Mouse (Mus musculus) limb, embryonic 14.5 days (tissue): Measurements from ENCODE around the gene Stpg3. TPM values are rescaled to one million over a fixed set of nuclear protein-coding genes. Genes with fewer than 3 reads are reported as not detected.
A peak's percentile ranks its signal among the peaks of the same experiment; 100 is the strongest.

ENCODE experiments used
- ATAC-seq: fragments of 200-750 bp; cut with Nextera tagmentation; 2 replicates; pipeline ENCODE4 v1.8.0; 2017; ENCODE audit warnings: low read depth, moderate number of reproducible peaks, moderate TSS enrichment; ENCODE audit not compliant: low FRiP score
- DNase-seq: peaks from one replicate; pipeline ENCODE4 v3.0.0-alpha.2; 2015; ENCODE audit warnings: low spot score
- H3K27ac ChIP-seq: fragments of 300-500 bp; sonication (generic); replicated peaks from 2 replicates; pipeline ENCODE4 v1.5.1; 2014; ENCODE audit warnings: low read depth, mild to moderate bottlenecking, low read length, moderate library complexity, mixed read lengths
- H3K27me3 ChIP-seq: fragments of 300-500 bp; sonication (generic); 2 replicates; pipeline ENCODE4 v1.6.1; 2014; ENCODE audit warnings: low read length, mixed read lengths; ENCODE audit not compliant: control insufficient read depth, insufficient read depth
- H3K36me3 ChIP-seq: fragments of 300-500 bp; sonication (generic); 2 replicates; pipeline ENCODE4 v1.6.1; 2014; ENCODE audit warnings: mild to moderate bottlenecking, low read length, moderate library complexity, mixed read lengths; ENCODE audit not compliant: control insufficient read depth, insufficient read depth
- H3K4me1 ChIP-seq: fragments of 300-500 bp; sonication (generic); 2 replicates; pipeline ENCODE4 v1.6.1; 2014; ENCODE audit warnings: antibody characterized with exemption, low read length, mixed read lengths; ENCODE audit not compliant: control insufficient read depth, insufficient read depth
- H3K4me2 ChIP-seq: fragments of 300-500 bp; sonication (generic); replicated peaks from 2 replicates; pipeline ENCODE4 v1.6.1; 2014; ENCODE audit warnings: low read depth, mild to moderate bottlenecking, low read length, moderate library complexity; ENCODE audit not compliant: severe bottlenecking
- H3K4me3 ChIP-seq: fragments of 300-500 bp; sonication (generic); replicated peaks from 2 replicates; pipeline ENCODE4 v1.5.1; 2014; ENCODE audit warnings: low read length
- H3K9ac ChIP-seq: fragments of 300-500 bp; sonication (generic); 2 replicates; pipeline ENCODE4 v1.6.1; 2014; ENCODE audit warnings: mild to moderate bottlenecking, low read depth, low read length, moderate library complexity; ENCODE audit not compliant: severe bottlenecking
- H3K9me3 ChIP-seq: fragments of 300-500 bp; sonication (generic); 2 replicates; pipeline ENCODE4 v1.6.1; 2016; ENCODE audit warnings: low read length; ENCODE audit not compliant: control insufficient read depth
- POLR2A ChIP-seq: fragments of 200-500 bp; IDR thresholded peaks from 2 replicates; pipeline ENCODE4 v1.8.0; 2012; ENCODE audit warnings: inconsistent platforms, mild to moderate bottlenecking, moderate library complexity, borderline replicate concordance; ENCODE audit not compliant: insufficient read depth, insufficient read length; ENCODE audit errors: extremely low read depth
- WGBS: fragments of 180-500 bp; shearing (Covaris S2); extraction: QIAGEN DNeasy Blood & Tissue Kit; methylation state at CpG from one replicate; pipeline ENCODE4 v1.1.7; 2014; 5-methylcytosine and 5-hydroxymethylcytosine counted together
- polyA plus RNA-seq, 2 experiments: library from polyadenylated mRNA; depleted of rRNA in 1 of 2; stranded (reverse) in 1 of 2; unstranded in 1 of 2; fragments of >200 nt; fragmentation: Nextera tagmentation in 1 of 2; extraction: Ambion mirVana in 1 of 2; gene quantifications; 2 replicates each; pipeline versions ENCODE4 v1.2.1 to v1.2.3; 2012 to 2014

The Stpg3 gene
- polyA plus RNA-seq, 2 experiments = not detected

DNA sequence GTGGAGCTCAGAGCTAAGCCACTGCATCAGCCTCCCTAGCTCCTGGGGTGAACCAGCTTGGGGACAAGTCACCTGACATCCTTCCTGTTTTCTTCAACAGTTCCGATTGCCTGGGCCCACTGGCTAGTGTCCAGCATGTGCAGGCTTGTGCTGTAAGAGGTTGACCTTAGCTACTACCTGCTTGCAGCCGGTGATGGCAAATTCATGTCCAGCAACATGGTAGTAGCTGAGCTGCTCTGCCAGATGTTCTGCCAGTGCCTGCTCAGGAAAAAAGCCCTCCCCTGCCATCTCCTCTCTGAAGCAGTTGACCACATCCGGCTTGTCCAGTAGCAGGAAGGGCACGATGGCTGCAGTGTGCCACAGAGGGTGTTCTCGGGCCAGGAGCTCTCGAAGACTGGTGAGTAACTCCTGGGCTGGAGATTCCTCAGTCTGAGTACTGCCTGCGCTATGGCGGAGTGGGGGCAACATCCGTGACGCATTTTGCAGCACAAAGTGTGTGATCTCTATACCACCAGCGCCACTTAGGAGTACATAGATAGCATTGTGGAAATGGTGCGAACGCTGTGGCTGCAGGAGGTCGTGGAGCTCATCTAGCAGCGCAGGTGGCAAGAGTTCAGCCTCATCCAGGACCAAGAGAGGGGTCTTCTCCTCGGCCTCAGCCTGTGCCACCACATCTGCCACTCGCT lies 19.8 kb downstream of the Stpg3 start:
- H3K4me3 ChIP-seq = no peak overlapping the region
- no peak for DNase-seq

DNA sequence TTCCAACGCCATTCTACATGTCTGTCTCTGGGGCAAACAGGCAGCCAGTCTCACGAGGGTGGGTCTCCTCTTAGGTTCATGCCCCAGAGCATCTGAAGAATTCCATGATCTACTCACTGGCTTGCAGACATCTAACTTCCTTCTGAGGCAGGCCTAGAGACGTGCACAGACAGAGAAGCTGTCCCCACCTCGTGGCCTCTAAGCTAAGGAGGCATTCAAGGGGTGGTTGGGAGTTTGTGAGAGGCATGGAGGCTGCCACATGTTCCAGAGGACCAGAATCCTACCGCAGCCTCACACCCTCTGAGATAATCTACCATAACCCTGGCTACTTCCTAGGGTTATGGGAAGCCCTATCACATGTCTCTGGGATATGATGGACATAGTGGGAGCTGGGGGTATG lies 20.4 kb downstream of the Stpg3 start:
- TF ChIP-seq POLR2A = no peak
- H3K9me3 ChIP-seq = no peaks in the 10 kb centered on the region
- 74% methylated on average over 5 of the region's 5 CpGs for WGBS
- H3K4me1 ChIP-seq = 0 out of 2 replicates have a peak, but pooled peaks cover 11% of the 10 kb centered on the region
- ATAC-seq = no peak
- H3K27me3 ChIP-seq = peaks cover 21% of the 10 kb centered on the region
- DNase-seq = no peak
- no peak overlapping the region for H3K27ac ChIP-seq
- no peak overlapping the region for H3K4me3 ChIP-seq
- H3K4me2 ChIP-seq = no peak overlapping the region
- no peak overlapping the region for H3K9ac ChIP-seq
- peaks cover 3% of the 10 kb centered on the region; the same call in 1 of the 2 replicates for H3K36me3 ChIP-seq

More for the DNA sequence above, 19.8 kb downstream of the Stpg3 start:
- Histone ChIP-seq H3K27ac (no peak overlapping the region), H3K36me3 (peaks cover 9% of the 10 kb centered on the region), H3K9me3 (no peaks in the 10 kb centered on the region), H3K4me1 (0 out of 2 replicates have a peak, but pooled peaks cover 11% of the 10 kb centered on the region), H3K27me3 (peaks cover 21% of the 10 kb centered on the region), H3K9ac (no peak overlapping the region), H3K4me2 (no peak overlapping the region)
- ATAC-seq = no peak
- no peak for TF ChIP-seq POLR2A
- 87% methylated on average over 17 of the region's 17 CpGs for WGBS

DNA sequence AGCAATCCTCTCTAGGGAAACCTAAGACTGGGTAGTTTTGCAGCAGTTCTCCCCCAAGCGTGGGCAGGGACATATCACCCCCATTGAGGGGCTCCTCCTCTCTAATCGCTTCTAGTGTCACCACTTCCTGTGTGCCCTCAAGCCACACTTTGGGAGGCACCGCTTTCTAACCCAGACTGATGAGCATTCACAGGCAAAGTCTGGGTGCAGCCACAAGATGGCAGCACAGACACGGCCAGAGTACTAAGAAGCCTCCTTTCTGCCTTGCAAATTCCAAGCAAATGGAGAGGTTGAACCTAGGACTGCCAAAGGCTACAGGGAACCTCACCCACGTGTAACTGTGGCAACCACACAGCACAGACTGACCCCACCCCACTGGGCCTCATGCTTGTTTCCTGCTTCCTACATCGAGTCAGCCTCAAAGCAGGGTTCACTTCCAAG lies 21.1 kb downstream of the Stpg3 start:
- Histone ChIP-seq H3K27me3 (peaks cover 21% of the 10 kb centered on the region), H3K4me3 (no peak overlapping the region), H3K9ac (no peak overlapping the region), H3K4me2 (peak overlapping the region; percentile 2; the same call in 1 of the 2 replicates), H3K27ac (no peak overlapping the region), H3K36me3 (no peaks in the 10 kb centered on the region), H3K4me1 (0 out of 2 replicates have a peak, but pooled peaks cover 11% of the 10 kb centered on the region), H3K9me3 (no peaks in the 10 kb centered on the region)
- DNase-seq (peak; percentile 92), ATAC-seq (peak; percentile 80)
- TF ChIP-seq POLR2A = no peak
- 0% methylated on average over 6 of the region's 6 CpGs for WGBS

DNA sequence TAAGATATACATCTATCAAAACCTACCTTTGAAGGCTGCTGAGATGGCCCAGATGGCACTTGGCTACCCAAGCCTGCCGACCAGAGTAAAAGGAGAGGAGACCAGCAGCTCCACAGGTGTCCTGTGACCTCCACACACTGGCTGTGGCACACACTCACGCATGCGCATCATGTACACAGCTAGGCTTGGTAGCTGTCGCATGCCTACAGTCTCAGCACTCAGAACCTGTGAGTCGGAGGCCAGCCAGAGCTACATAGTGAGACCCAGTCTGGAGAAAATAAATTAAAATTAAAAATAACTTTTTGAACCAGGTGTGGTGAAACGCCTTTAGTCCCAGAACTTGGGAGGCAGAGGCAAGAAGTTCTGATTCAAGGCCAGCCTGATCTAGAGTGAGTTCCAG lies 26.6 kb downstream of the Stpg3 start:
- H3K4me2 ChIP-seq = no peak overlapping the region
- H3K36me3 ChIP-seq = no peaks in the 10 kb centered on the region
- no peak overlapping the region for H3K27ac ChIP-seq
- H3K4me1 ChIP-seq = no peaks in the 10 kb centered on the region
- H3K4me3 ChIP-seq = no peak overlapping the region
- TF ChIP-seq POLR2A = no peak
- H3K9ac ChIP-seq = no peak overlapping the region
- ATAC-seq (no peak), DNase-seq (no peak)
- WGBS = 83% methylated on average over 6 of the region's 6 CpGs
- peaks cover 21% of the 10 kb centered on the region for H3K27me3 ChIP-seq
- no peaks in the 10 kb centered on the region for H3K9me3 ChIP-seq

DNA sequence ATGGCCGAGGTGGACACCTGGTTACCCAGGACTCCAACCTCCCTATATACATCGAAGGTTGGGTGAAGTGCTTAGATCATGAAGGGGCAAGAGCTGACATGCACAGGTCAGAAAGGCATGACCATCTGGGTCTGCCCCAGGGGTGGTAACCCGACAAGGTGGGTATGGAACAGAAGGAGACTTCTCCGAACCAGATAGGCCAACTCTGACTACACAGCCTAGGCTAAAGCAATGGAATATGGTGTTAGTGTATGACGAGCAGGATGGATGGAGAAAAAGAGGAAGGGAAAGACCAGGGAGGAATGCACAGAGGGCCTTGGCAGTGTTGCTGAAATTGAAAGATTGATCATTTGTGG lies 27.9 kb downstream of the Stpg3 start:
- H3K36me3 ChIP-seq = no peaks in the 10 kb centered on the region
- no peak overlapping the region for H3K27ac ChIP-seq
- H3K4me2 ChIP-seq = peak overlapping the region; percentile 88
- DNase-seq (no peak), ATAC-seq (no peak)
- no peaks in the 10 kb centered on the region for H3K9me3 ChIP-seq
- TF ChIP-seq POLR2A = no peak
- 30% methylated on average over 5 of the region's 5 CpGs for WGBS
- no peak overlapping the region for H3K9ac ChIP-seq
- H3K4me3 ChIP-seq = peak overlapping the region; percentile 45
- no peaks in the 10 kb centered on the region for H3K4me1 ChIP-seq
- H3K27me3 ChIP-seq = peaks cover 33% of the 10 kb centered on the region
